Mouse (Mus musculus) heart, adult 2 months (tissue): ENCODE results near the gene Cd4.

Experiments
- CTCF ChIP-seq: fragments of 200-600 bp; IDR thresholded peaks from 2 replicates; pipeline ENCODE4 v1.8.1; 2022; ENCODE audit warnings: antibody characterized with exemption, mild to moderate bottlenecking, moderate library complexity
- POLR2A ChIP-seq: fragments of 200-500 bp; IDR thresholded peaks from 2 replicates; pipeline ENCODE4 v1.6.1; 2011; ENCODE audit warnings: mild to moderate bottlenecking, low read depth, low read length, control low read depth; ENCODE audit not compliant: insufficient read depth

DNA sequence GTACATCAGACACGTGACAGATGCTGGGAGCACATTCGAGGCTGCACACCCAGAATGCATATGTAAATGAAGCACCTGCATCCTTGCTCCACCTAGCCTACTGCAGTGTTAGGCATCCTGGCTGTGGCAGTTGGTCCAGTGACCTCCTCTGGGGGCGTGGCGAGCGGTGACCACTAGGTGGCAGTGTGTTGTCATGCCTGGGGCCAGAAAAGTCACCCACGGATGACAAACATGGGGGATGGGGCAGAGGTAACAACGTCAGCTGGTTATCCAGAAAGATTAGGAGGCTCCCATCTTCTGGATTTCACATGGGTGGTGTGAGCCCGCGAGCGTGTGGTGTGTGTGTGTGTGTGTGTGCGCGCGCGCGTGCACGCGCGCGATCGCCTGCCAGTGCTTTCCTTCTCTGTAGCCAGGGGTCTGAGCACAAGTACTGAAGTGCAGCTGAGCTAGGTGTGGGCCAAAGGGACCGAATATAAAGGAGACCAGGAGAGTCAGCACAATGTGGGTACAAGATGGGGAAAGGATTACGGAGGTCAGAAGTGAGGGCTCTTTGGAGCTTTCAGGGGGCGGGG lies 15.6 kb upstream of the Cd4 start:
- TF ChIP-seq POLR2A: peak; percentile 41; the same call in 1 of the 2 replicates
- peak; percentile 79 for TF ChIP-seq CTCF
